Mouse (Mus musculus) granulocyte monocyte progenitor cell, adult 5-6 weeks (primary cell): Measurements from ENCODE around the gene Btg2. TPM values are rescaled to one million over a fixed set of nuclear protein-coding genes. Genes with fewer than 3 reads are reported as not detected.
A peak's percentile ranks its signal among the peaks of the same experiment; 100 is the strongest.

ENCODE experiments used
- ATAC-seq: replicated peaks from 2 replicates; pipeline ENCODE4 v1.8.0; 2016; ENCODE audit warnings: mild to moderate bottlenecking, moderate TSS enrichment, inconsistent platforms; ENCODE audit not compliant: poor library complexity, severe bottlenecking
- total RNA-seq, 2 experiments: library from RNA; stranded (forward) in 1 of 2; stranded (reverse) in 1 of 2; fragments of 200-712, 200-1000 nt in 1 of 2; fragments of >200 nt in 1 of 2; fragmentation: Nextera tagmentation in 1 of 2; gene quantifications; 2 replicates each; pipeline ENCODE4 v1.2.3; 2014 to 2017

Gene Btg2
- total RNA-seq, 2 experiments from 2014 or later, result 13.5 to 31.3 TPM

DNA sequence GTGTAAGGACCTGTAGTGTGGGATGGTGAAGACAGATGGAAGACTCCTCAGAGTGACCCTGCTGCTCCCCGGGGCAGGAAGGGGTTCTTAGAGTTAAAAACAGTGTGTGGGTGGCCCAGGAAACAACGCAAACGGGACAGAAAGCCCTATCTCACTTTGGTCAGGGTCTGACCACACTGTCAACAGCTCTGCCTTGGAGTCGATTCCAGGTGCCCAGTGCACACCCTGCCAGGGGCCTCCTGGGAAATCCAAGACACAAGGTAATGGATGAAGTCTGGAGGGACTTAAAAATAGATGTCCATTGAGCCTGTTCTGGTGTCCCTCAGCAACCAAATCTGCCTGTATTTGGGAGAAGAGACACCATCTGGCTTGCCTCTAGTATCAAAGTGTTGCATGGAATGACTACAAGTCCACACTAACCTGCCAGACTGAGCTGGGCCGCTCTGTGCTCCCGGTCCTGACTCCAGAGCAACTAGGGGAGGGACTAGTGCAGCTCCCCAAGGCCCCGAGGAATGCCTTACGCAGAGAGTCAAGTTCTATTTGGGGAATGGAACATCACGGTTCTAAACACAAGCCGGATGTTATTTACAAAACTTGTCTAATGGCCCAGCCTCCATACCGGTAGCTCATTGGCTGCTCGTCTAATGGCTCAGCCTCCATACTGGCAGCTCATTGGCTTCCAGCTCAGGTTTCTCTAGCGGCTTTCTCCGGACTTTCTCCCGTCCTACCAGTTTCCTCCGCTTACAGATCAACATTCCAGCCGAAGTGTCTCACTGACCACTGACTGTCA is 20.0 kb upstream of the Btg2 start:
- peak; percentile 76 for ATAC-seq

DNA sequence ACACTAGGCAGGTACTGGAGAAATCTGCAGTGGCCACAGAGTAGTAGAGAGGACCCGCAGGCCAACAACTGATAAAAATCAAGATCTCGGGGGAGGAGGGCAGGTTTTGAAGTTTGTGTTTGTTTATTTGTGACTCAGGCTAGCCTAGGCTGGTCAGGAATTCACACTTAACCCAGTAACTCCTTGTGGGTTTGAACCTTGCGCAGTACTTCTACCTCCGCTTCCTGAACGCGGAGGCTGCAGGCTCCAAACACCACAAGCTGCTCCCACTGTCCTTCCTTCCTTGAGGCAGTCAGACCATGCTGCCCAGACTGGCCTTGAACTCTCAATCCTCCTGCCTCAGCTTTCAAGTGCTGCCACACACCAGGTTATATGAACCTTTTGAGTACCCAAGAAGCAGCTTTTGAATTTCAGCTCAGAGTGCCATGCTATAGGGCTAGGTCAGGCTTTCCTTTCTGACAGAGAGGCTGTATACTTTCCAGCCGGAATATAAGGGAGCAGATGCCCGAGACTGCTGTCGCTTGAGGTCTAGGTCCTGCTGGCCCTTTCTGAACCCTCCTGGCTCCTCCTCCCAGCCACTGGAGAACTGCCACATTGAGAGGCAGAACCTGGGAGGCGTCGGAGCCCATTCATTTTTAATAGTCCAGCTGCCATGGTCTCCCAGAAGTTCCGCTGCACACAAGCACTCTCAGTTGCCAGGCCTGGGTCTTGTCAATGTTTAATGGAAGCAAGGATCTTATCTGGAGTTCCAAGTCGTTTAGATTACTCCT is 19.2 kb upstream of the Btg2 start:
- ATAC-seq, result 0 out of 2 replicates have a peak, but pooled peaks have one; percentile 6

DNA sequence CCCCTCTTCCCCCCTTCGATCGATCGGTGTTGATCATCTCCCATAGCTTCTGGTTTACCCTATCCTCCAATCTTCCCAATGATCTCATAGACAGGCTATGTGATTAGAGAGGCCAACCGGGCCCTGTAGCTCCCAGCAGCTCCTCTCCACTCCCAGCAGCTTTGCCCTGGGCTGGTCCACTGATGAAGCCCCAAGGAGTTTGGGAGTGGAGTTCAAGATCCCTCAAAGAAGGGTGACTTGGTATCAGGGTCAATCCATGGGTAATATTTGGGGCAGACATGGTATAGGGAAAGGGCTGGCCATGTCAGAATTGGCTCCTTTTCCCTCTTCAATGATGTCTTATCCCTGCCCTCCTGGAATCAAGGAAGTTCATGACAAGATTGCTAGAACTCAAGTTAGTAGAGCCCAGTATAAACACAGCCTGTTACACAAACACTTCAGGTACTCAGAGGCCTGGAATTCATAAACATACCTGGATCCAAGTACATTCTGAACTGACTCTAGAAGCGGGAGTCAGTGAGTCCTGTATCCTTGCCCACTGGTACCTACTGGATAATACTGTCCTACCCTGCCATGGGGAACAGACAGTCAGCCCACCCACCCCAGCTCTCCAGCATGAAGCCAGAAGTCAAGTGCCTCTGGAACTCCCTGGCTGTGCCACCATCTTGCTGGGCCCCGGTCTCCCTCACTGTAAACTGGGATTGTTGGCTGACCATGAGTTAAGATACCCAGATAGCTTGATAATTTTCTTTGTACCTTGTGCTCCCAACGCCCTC is 18.3 kb upstream of the Btg2 start:
- ATAC-seq, result no peak

DNA sequence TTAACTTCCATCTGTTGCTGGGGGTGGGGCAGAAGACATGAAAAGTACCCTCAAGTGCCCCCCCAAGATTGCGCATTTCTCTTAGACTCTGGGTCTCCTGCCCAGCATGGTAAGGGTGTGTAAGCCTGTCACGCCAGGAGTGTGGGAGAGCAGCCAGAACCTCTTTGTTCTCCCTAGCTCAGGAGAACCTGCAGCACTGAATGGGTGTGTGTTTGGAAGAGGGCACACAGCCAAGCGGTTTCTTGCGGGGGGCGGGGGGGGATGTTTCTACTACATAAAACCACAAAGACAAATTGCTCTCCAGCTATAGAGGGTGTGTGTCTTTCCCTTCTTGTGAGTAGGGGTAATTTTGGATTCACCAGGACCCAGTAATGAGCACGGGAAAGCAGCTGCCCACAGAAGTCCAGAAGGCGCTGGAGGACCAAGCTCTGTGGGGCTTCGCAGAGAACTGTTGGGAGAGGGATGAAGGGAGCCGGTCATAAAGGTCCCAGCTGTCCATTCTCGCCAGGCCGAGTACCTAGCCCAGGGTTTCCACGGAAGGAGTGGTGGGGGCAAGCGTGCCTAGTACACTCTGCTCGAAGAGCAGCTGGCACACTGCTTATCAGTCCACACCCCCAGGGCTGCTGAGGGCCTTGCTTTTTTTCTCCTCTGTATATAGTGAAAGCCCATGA is 17.5 kb upstream of the Btg2 start:
- ATAC-seq, result no peak

DNA sequence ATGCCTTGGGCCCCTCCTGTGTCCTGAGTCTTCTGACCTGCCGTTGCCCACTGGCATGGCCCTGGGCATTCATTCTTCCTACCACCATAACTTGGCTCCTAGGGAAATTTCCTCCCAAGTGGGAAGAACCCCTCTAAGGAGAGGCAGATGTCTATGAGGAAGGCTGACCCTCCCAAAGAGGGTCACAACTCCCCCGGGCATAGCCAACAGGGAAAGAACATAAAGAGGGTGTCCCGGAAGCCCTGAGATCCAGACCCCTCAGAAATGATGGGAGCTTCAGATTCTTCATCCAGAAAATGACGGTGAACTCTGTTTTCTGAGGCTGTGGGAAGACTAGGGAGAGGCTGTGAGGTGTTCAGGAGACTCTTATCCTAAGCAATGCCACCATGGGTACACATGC is 16.8 kb upstream of the Btg2 start:
- no peak for ATAC-seq

DNA sequence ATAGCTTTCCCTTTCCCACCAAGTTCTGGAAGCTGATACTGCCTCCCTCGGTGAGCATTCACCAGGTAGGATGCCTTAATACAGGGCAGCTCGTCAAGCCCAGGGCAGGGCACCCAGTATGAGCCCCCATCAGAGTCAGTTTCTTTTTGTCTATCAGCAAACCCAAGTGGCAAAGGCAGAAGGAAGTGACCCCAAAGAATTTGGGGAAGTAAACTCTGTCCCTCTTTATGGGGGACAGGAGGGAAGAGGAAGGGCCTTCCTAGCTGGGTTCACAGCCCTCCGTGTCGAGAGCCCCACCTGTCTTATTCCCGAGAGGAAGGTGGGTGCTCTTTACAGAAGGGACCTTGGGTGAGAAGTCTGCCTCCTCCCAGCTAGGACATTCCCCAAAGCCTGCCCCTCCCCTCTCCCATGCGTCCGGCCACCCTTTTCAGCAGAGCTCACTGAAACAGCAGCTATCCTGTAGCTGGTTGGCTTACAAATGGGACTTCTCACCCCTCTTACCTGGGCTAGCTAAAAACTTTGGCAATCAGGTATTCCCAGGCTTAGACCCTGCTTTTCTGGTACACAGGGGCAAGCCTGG is 16.2 kb upstream of the Btg2 start:
- 0 out of 2 replicates have a peak, but pooled peaks have one; percentile 7 for ATAC-seq

DNA sequence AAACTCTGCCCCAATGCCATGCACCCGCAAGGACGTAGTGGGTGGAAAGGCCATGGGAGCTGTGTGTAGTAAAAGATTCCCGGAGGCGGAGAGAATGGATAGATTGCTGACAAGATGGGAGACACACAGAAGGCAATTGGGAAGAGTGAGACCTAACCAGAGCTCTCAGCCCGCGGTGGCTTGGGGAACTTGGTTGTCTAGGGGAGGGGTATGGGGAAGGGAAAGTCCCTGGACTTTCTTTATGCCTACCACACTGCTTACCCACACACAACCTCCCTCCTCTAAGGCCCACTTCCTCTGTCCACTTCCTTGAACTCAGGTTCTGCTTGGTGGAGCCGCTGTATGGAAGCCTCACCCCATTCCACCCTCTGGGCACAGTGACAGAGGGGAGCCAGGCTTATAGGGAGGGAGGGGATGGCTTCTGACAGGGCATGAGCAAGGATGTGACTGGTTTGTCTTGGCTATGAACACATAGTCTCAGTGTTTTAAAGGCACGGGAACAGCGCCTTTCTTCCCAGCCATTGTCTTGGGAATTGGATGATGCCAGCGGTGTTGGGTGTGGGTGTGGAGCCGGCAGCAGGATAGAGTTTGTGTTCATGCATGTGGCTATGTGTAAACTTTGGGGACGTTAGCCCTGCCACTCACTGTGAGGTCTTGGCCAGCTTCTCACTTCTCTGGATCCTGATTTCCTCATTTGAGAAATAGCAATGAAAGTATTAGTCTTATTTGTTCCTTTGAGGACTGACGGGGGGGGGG is 15.0 kb upstream of the Btg2 start:
- ATAC-seq, result peak; percentile 65

DNA sequence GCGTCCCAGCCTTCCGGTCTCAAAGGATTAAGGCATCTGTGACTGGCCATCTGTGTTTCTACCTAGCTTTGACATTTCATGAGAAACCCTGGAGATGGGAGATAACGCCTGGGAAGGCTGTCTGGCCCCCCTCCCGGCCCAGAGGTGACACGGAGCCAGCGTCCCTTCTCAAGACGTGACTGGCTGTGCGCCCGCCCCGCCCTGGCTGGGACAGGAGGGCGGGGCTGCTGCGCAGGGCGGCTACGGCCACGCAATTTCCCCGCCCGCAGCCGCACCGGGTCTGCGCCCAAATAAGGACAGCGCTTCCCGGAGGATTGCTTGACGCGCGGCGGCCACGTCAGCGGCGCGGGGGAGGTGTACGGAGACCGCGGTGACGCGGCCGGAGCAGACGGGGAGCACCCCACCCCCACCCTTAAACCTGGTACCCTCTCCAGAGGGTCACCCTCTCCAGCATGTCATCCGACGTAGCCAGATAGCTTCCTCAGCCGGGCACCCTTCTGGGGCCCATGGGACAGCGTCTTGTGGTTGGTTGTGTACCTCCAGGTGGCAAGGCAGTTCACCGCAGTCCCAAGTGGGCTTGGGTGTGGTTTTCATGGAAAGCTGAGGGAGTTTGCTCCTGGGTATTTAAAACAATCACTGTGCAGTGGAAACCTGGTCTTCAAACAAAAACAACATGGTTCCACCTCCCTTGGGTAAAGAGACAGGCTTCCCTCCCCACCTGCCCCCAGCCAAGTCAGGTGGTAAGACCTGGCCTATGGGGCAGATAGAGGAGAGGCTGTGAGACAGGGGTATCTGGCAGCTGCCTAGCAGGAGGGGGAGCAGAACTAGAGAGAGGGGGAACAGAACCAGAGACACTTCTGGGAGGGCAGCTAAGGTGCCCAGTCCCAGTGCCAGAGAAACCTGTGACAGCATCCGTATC is 14.2 kb upstream of the Btg2 start:
- ATAC-seq, result peak; percentile 69

DNA sequence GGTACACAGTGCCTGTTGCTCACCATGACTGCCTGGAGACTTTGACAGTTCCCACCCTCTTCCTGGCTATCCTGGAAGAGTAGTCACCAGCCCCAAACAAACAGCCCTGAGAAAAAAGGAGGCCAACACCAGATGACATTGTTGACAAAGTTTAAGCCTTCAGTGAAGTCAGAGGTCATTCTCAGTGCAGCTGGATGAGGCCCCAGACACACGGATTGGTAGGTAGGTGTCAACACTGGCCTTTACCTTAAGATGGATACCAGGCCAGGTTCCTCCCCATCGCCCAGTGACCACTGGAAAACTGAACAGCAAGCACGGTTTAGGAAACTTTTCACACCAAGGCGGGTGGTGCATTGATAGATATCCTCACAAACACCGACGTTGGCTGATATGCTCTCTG is 13.4 kb upstream of the Btg2 start:
- no peak for ATAC-seq

DNA sequence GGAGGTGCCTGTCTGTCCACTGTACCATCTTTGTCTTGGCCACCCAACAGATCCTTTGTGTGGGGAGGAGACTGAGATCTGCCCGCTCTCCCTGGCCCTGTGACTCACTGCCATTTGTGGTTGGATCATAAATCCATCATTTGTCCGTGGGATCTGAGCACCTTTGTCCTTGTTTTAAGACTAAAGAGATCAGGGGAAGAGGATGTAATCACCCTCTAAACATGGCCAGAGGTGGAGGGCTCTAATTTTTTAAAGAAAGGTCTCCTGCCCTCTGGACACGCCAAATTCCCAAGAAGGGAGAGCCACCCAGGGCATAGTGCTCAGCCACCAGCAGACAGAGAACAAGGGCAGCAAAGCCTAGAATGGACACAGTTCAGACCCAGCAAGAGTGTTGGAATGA is 12.9 kb upstream of the Btg2 start:
- no peak for ATAC-seq

DNA sequence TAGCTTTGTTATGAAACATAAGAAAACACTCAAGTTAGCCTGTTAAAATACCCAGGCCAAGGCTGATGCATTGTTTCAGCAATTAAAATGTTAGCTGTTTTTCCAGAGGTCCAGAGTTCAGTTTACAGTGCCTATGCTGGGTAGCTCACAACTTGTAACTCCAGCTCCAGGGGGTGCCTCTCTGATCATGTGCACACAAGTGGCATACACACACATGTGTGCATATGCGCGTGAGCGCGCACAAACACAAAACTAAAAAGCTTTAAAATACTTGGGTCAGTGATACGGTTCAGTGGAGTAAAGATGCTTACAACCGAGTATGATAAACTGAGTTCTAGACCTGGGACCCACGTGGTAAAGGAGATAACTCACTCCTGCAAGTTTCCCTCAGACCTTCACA is 10.2 kb upstream of the Btg2 start:
- no peak for ATAC-seq

DNA sequence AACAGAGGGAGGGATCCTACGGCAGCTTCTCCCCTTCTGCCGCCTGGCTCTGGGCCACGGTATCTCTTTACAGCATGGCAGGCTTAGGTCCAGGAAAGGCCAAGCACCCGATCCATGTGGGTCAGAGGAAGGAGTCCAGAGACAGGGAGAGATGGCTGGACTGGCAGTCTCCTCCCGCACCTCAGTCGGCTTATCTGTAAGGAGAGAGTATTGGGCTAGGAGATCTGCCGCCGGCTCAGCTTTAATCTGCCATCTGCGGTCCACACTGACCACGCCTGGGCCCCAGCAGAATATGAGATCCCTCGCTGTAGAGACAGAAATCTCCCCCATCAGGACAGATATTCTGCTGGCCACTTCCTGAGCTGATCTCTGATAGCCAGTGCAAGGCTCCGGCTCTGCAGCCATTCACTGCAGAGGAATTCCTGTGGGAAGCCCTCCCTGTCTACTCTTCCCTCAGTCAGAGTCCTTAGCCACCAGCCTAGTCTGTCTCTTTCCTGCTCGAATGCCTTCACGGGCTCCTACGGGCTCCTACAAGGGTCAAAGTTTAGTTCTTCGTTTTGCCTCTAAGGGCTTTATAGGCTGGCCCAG is 8.0 kb upstream of the Btg2 start:
- no peak for ATAC-seq

DNA sequence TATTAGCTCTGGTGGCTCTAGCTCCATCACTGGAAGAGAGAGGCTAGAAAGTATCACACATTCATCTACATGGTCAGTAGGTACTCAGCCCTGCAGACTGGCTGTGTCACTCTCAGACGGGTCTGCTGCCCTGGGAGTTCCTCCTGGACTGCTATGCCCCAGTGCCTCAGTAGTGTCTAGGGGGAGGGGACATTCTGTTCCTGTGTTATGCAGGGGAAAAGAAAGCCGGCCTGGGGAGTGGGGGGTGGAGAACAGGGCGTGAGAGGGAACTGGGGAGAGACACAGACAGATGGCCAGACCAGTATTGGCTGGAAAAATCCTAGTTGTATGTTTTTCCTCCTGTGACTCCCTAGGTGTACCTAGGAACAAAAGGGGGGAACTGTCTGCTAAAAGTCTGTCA is 7.1 kb upstream of the Btg2 start:
- ATAC-seq, result no peak

DNA sequence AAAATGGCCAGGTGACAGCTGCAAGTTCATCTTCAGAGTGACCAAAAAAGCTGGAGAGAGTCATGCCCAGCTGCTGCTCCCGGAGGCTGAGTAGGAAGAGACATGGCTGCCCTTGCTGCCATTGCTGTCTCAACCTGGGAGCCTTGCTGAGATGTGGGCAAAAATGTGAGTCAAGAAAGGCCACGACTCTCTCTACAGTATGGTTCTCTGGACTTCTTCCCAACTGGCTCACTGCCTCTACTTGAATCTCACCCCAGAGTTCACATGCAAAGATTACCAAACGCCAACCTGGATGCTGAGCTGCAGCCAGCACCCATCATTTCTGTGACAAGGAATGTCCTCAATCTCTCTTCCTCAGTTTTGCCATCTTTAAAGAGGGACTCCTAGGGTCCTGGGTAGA is 5.2 kb upstream of the Btg2 start:
- no peak for ATAC-seq

DNA sequence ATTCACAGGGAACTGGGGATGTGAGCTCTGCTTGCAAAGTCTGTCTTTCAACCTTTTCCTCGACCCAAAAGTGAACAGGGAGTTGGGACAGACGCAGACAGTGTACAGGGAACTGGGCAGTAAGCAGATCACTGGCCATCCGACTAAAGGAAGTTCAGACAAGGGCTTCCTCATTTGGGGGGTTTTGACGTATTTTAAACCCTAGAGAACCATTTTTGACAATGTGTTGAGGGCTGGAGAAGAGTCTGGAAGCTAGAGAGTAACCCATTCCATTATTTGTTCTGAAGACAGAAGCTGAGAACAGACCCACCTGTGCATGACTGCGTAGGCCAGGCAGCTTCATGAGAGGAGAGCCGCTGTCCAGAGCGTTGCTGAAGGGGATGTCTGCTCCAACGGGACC is 4.8 kb upstream of the Btg2 start:
- no peak for ATAC-seq

DNA sequence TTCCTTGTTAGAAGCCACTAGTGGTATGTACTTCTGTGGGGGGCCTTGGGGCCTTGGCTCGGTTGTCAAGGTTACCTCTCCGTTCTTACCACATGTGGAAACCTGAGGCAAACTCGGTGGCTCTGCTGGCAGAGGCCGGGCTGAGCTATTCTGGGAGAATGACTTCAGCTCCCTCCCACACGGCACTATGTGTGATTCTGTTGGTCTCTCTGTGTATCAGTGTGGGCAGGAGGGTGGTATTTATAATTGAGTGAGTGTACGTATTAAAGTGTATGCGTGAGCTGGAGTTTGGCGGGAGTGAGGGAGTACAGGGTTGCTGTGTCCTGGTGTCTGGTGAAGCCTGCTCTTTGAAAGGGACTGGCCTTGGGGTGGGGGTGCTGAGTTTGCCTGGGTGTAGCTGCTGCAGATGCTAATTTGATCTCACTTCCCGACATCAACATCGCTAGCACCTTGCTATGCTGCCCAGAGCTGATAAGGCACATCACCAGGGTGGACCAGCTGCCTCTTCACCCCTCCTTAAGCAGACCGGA is 4.1 kb upstream of the Btg2 start:
- peak; percentile 30 for ATAC-seq

DNA sequence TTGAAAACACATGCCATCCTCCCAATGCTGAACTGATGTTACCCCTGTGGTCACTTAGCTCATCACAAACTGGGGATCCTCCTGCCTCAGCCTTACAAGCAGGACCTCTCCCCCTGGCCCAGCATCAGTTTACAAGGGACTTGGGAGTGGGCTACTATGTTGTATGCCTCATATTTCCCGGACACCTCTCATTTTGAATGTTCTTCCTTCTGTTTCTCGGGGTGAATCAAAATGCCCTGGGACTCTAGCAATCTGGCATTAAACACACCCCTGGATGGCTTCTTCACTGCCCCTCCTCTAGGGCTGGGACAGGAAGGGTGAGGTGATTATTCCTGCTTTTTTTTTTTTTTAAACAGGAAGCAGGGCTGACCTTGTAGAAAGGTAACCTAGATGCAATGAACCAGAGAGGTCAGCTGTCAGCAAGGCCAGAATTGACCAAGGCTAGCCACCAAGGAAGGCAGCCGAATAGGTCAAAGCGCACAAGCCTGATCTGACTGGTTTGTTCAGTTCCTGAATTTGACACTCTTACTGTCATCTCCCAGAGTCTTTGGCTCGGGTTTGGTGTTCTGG is 2.0 kb upstream of the Btg2 start:
- no peak for ATAC-seq
